Mouse (Mus musculus) ES-E14 (cell line): ENCODE measurements around the gene Cmklr1.

ENCODE experiments used
- HCFC1 ChIP-seq: IDR thresholded peaks from 2 replicates; pipeline ENCODE4 v1.6.1; 2012; ENCODE audit warnings: low read length, inconsistent platforms, borderline replicate concordance; ENCODE audit not compliant: insufficient read depth
- MAFK ChIP-seq: IDR thresholded peaks from 2 replicates; pipeline ENCODE4 v1.6.1; 2014; ENCODE audit warnings: mild to moderate bottlenecking, low read depth, low read length, inconsistent platforms; ENCODE audit not compliant: insufficient read depth
- ZC3H11A ChIP-seq: IDR thresholded peaks from 2 replicates; pipeline ENCODE4 v1.6.1; 2012; ENCODE audit warnings: low read depth, mild to moderate bottlenecking, inconsistent platforms, low read length, borderline replicate concordance

DNA sequence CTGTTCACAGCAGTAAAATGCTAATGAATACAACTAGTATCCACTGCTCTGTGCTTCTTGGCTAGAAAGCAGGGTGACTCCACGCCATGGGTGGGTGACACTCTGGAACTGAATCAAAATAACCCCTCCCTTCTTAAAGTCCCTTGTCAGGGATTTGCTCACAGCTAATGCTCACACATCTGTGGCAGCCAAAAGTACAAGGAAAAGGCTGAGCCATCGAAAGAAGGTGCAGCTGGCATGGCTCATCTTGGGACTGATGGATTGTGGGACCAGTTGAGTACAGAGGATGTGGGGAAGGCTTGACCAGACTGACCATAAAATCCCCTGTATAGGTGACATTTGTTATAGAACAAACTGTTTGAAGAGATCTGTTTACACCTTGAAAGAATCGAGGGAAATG is 44.1 kb downstream of the Cmklr1 start:
- TF ChIP-seq MAFK: no peak
- TF ChIP-seq HCFC1: no peak
- TF ChIP-seq ZC3H11A: no peak
